Mouse (Mus musculus) cerebellum, postnatal 4 days (tissue): Measurements from ENCODE around the gene St3gal4.
A peak's percentile ranks its signal among the peaks of the same experiment; 100 is the strongest.
"Not testable (repeated sequence)": the region's sequence is repeated elsewhere in the genome, so short reads cannot be mapped to it uniquely, and the experiment has no call there.

Source experiments
- DNase-seq, 2 experiments: peaks; one replicate each; pipeline ENCODE4 v3.0.0; 2022; ENCODE audit warnings: low spot score in 2 of 2, mixed read lengths in 1 of 2

Gene St3gal4

GRCm38 (mm10) chr9:35119168-35119567 lies at the start of gene St3gal4:
St3gal4 (minus strand) TSS chr9:35119268.
- DNase-seq = no peak

GRCm38 (mm10) chr9:35166798-35167635 lies 47.9 kb upstream of the St3gal4 start:
- no peak for DNase-seq

GRCm38 (mm10) chr9:35166144-35166797 lies 47.2 kb upstream of the St3gal4 start:
- no peak for DNase-seq

- DNase-seq = no peak
These were observed 45.2 kb upstream of the St3gal4 start for GRCm38 (mm10) chr9:35164142-35164874.

GRCm38 (mm10) chr9:35163011-35163690 lies 44.1 kb upstream of the St3gal4 start:
- DNase-seq = peak; percentile 52 to 80

GRCm38 (mm10) chr9:35161721-35162120 lies 42.7 kb upstream of the St3gal4 start:
- no peak for DNase-seq

GRCm38 (mm10) chr9:35160662-35161061 lies 41.6 kb upstream of the St3gal4 start:
- no peak for DNase-seq

GRCm38 (mm10) chr9:35158477-35158876 lies 39.4 kb upstream of the St3gal4 start:
- no peak for DNase-seq

- DNase-seq = no peak
These were observed 37.8 kb upstream of the St3gal4 start for GRCm38 (mm10) chr9:35156862-35157261.

GRCm38 (mm10) chr9:35156002-35156710 lies 37.1 kb upstream of the St3gal4 start:
- DNase-seq = no peak

GRCm38 (mm10) chr9:35152923-35153322 lies 33.9 kb upstream of the St3gal4 start:
- DNase-seq = no peak

- not testable (repeated sequence) for DNase-seq
These were observed 29.8 kb upstream of the St3gal4 start for GRCm38 (mm10) chr9:35148822-35149221.

GRCm38 (mm10) chr9:35147261-35147660 lies 28.2 kb upstream of the St3gal4 start:
- not testable (repeated sequence) for DNase-seq

- no peak for DNase-seq
These were observed 26.8 kb upstream of the St3gal4 start for GRCm38 (mm10) chr9:35145829-35146228.

- DNase-seq = no peak
These were observed 26.1 kb upstream of the St3gal4 start for GRCm38 (mm10) chr9:35145118-35145517.

- no peak for DNase-seq
These were observed 23.2 kb upstream of the St3gal4 start for GRCm38 (mm10) chr9:35142221-35142620.

- DNase-seq = no peak
These were observed 20.2 kb upstream of the St3gal4 start for GRCm38 (mm10) chr9:35139231-35139744.

- no peak for DNase-seq
These were observed 19.0 kb upstream of the St3gal4 start for GRCm38 (mm10) chr9:35138029-35138428.

GRCm38 (mm10) chr9:35135575-35135974 lies 16.5 kb upstream of the St3gal4 start:
- peak in 1 of 2 experiments; percentile 26 for DNase-seq

- DNase-seq = no peak
These were observed 12.7 kb upstream of the St3gal4 start for GRCm38 (mm10) chr9:35131637-35132397.
